Mouse (Mus musculus): ENCODE measurements around the gene Ifitm3. TPM values are rescaled to one million over a fixed set of nuclear protein-coding genes. Genes with fewer than 3 reads are reported as not detected.
"Not testable (repeated sequence)": the region's sequence is repeated elsewhere in the genome, so short reads cannot be mapped to it uniquely, and the experiment has no call there.

The Ifitm3 gene
- total RNA-seq, 2 experiments from 2014 or later = 9.9 to 13.5 TPM

DNA sequence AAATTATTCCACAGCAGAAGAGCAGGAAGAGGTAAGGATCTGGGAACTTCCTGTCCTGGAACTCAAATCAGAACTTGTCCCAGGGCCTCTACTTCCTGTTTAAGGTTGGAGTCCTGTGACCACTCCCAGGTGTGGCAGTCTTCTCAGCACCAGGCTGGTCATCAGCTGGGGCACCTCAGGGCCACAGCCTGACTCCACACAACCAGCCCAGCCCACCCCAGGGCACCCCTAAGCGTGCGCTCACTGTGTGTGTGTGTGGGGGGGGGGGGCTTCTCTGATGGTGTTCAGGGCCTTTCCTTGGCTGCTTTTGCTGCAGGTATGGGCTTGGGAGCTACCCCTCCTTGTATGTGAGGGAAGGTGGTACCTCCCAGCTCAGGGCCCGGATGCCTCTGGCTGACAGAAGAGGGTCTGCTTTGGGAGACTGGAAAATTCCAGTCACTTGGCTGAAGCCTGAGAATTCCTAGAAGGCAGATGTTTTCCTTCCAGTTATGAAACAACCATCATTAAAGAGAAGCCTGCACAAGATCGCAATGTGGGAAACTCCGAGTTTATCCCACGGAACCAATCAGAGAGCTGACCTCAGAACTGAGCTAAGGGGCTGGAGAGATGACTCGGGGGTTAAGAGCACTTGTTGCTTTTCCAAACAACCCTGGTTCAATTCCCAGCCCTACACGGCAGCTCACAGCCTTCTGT is 38.9 kb downstream of the Ifitm3 start:
- intact Hi-C loops (cut with DNase I) = no loop called here
- DNase-seq (ENCODE audit: low spot score in 2 of 2) = no peak

DNA sequence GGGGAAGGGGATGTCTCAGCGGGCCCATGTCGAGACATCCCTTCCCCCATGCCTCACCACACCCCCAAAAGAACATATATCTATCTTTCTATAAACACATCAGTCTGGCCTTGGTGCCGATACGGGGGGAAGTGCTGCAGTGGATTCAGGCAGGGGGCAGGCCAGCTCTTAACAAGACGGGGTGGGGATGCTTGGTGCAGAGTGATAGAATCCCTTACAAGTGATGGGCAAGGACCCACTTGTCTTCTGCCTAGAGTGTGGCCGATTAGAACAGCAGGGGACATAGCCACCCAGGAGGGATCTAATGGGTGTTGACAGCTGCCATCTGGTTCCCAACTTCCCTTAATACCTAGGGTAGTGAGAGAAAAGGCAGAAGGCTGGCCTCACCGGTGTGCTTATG is 39.6 kb downstream of the Ifitm3 start:
- intact Hi-C loops (cut with DNase I) = no loop called here
- DNase-seq (ENCODE audit: low spot score in 2 of 2) = no peak

DNA sequence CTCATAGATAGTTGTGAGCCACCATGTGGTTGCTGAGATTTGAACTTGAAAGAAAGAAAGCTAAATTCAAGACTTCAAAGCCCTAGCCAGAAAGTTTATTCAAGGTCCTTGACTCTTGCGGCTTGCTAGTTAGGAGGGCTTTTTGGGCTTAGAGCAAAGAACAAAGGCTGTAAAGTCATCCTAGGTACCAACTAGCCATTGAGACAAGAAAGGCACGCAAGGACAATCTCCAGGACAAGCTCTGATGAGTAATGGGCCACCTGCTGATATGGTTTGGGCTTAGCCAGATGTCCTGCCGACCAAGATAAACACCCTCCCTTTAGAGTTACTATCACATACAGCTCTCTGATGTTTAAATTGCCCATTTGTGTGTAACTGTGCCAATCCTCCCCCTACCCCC is 41.9 kb downstream of the Ifitm3 start:
- DNase-seq (ENCODE audit: low spot score in 2 of 2); intact Hi-C loops (cut with DNase I): not testable (repeated sequence)

DNA sequence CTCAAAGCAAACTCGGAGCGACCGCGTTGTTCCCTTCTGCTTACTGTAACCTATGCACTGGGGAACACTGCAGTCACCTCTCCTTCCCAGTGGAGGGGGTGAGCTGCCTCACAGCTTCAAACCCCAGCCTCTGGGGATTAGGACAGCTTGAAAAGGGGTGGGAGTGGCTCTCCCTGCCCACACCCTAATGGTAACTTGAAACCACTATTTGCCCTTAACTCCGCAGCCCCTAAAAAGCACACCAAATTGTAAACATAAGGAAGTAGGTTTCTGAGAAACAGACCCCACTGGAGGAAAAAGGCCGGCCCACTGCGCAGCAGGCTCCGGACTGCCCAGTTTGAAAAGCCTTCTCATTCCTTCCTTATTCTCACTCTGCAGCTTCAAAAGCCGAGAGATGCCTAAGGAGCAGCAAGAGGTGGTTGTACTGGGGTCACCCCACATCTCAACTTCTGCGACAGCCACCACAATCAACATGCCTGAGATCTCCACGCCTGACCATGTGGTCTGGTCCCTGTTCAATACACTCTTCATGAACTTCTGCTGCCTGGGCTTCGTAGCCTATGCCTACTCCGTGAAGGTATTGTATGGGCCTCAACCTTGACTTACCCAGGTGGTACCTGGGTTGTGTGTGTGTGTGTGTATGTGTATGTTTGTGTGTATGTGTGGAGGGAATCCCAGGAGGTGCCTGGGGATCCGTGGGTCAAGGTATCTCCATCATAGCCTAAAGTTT is 42.5 kb downstream of the Ifitm3 start:
- DNase-seq (ENCODE audit: low spot score in 2 of 2) = no peak
- intact Hi-C loops (cut with DNase I) = no loop called here

DNA sequence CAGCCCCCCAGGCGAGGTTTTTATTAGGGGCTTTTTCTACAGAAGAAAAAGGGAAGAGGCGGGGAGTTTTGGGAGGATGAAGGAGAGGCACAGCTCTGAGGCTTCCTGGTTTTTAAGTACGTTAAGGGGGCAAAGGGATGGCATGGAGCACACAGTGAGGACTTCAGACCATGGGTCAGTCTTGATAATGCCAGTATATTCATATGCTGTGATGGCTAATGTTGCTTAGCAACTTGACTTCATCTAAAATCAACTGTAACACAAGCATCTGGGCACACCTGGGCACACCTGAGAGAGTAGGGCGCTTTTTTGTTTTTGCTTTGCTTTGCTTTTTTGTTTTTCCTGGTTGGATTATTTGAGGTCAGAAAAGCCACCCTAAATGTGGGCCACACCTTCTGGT is 43.6 kb downstream of the Ifitm3 start, which contains the start of gene Ifitm1:
Ifitm1 (plus strand) TSS at position 301 of the 400 bp plus-strand sequence.
- no peak for DNase-seq (ENCODE audit: low spot score in 2 of 2)
- intact Hi-C loops (cut with DNase I) = no loop called here

DNA sequence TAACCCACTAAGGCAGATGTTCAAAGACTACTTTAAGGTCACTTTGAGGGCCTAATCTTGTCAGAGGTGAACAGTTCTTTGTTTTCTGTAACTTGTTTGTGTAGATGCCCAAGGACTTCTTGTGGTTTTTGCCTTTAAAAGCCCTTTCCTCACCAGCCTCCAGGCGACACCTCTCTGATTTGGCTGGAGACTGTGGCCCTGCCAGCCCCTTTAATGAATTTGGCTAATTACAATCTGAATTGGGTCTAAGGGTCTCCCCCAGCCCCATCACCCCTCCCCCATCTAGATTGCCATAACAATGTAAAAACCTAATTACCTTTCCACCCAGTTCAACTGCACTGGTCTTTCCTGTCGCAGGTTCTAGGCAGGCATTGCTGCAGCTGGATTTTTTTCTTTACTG is 47.8 kb downstream of the Ifitm3 start:
- intact Hi-C loops (cut with DNase I) = no loop called here
- no peak for DNase-seq (ENCODE audit: low spot score in 2 of 2)

DNA sequence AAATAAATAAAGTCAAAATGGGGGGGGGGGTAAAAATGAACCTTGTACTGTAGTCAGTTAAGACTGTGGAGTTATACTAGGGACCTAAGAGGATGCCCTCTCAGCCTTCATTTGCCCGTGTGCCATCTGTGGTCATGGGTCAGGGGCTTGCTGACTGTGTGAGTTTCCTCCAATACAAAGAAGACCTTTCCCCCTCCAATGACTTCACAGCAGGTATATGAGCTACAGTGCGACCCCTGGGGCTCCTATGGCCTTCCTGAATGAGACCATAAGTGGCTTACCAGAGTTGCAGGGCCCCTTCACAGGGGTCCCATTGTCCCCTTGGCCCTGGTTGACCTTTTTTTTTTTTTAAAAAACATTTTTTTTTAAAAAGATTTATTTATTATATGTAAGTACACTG is 49.2 kb downstream of the Ifitm3 start:
- intact Hi-C loops (cut with DNase I) = no loop called here
- DNase-seq (ENCODE audit: low spot score in 2 of 2) = no peak

DNA sequence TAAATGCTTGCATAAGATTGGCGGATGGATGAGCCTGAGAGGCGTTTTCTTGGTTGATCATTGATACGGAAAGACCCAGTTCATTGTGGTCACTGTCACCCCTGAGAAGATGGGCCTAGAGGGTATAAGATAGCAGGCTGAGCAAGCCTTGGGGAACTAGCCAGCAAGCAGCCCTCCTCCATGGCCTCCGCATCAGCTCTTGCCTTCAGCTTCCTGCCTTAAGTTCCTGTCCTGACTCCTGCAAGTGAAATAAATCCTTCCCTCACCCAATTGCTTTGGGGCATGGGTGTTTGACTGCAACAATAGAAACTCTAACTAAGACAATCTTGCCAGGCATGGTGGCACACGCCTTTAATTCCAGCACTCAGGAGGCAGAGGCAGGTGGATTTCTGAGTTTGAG is 50.5 kb downstream of the Ifitm3 start:
- intact Hi-C loops (cut with DNase I) = no loop called here
- no peak for DNase-seq (ENCODE audit: low spot score in 2 of 2)

Other genes starting within 250 kb of the Ifitm3 start
- not detected for gene Cyp2e1, start 247.0 kb downstream of the Ifitm3 start, total RNA-seq (2021)
- not detected for gene Syce1, start 222.9 kb downstream of the Ifitm3 start, total RNA-seq (2021)
- 10 to 100 TPM; 23.6 to 24.7 TPM for gene Zfp941, start 188.6 kb downstream of the Ifitm3 start, total RNA-seq (2021)
- gene Urah, start 175.8 kb downstream of the Ifitm3 start, total RNA-seq (2021) = 1 to 10 TPM; 2.7 to 4.1 TPM
- not detected for gene Scgb1c1, start 165.2 kb downstream of the Ifitm3 start, total RNA-seq (2021)
- not detected for gene Odf3, start 163.0 kb downstream of the Ifitm3 start, total RNA-seq (2021)
- gene Gm45785, start 154.4 kb downstream of the Ifitm3 start, total RNA-seq (2021) = 1 to 10 TPM; 1.2 to 1.8 TPM
- gene Ric8a, start 153.8 kb downstream of the Ifitm3 start, total RNA-seq (2021) = 10 to 100 TPM; 66.0 to 70.0 TPM
- gene Bet1l, start 153.2 kb downstream of the Ifitm3 start, total RNA-seq (2021) = 10 to 100 TPM; 25.9 to 28.1 TPM
- 100 to 1,000 TPM; 116 TPM for gene Psmd13, start 128.8 kb downstream of the Ifitm3 start, total RNA-seq (2021)
- gene Sirt3, start 128.5 kb downstream of the Ifitm3 start, total RNA-seq (2021) = 10 to 100 TPM; 77.1 to 78.2 TPM
- gene Cox8b, start 110.3 kb downstream of the Ifitm3 start, total RNA-seq (2021) = 1 to 10 TPM in 1 of 2 experiments, not detected in 1; 1.2 TPM
- gene Nlrp6, start 89.9 kb downstream of the Ifitm3 start, total RNA-seq (2021) = under 1 TPM; 0.41 to 0.73 TPM
- 1 to 10 TPM; 4.7 to 6.3 TPM for gene Pgghg, start 69.4 kb downstream of the Ifitm3 start, total RNA-seq (2021)
- gene Ifitm5, start 60.5 kb downstream of the Ifitm3 start, total RNA-seq (2021) = not detected
- gene Gm45717, start 54.8 kb downstream of the Ifitm3 start, total RNA-seq (2021) = not detected
- 10 to 100 TPM; 11.7 to 15.7 TPM for gene Ifitm2, start 54.8 kb downstream of the Ifitm3 start, total RNA-seq (2021)
- gene Ifitm1, start 43.5 kb downstream of the Ifitm3 start, total RNA-seq (2021) = 1 to 10 TPM; 1.7 to 2.9 TPM
- gene Ifitm6, start 7.2 kb upstream of the Ifitm3 start, total RNA-seq (2021) = not detected
- not detected for gene Gm17387, start 18.4 kb upstream of the Ifitm3 start, total RNA-seq (2021)
- gene B4galnt4, start 50.3 kb upstream of the Ifitm3 start, total RNA-seq (2021) = 10 to 100 TPM; 79.6 to 84.3 TPM
- under 1 TPM in 1 of 2 experiments, not detected in 1; 0.21 TPM for gene Pkp3, start 67.4 kb upstream of the Ifitm3 start, total RNA-seq (2021)
- 1 to 10 TPM; 2.9 to 3.2 TPM for gene Sigirr, start 89.8 kb upstream of the Ifitm3 start, total RNA-seq (2021)
- gene Ano9, start 107.0 kb upstream of the Ifitm3 start, total RNA-seq (2021) = not detected
- 10 to 100 TPM; 47.3 to 53.6 TPM for gene Ptdss2, start 111.6 kb upstream of the Ifitm3 start, total RNA-seq (2021)
- 10 to 100 TPM; 30.5 to 32.9 TPM for gene Rnh1, start 162.1 kb upstream of the Ifitm3 start, total RNA-seq (2021)
- 100 to 1,000 TPM; 279 to 287 TPM for gene Hras, start 183.2 kb upstream of the Ifitm3 start, total RNA-seq (2021)
- 1 to 10 TPM; 3.1 to 4.4 TPM for gene Lrrc56, start 183.4 kb upstream of the Ifitm3 start, total RNA-seq (2021)
- gene Lmntd2, start 203.3 kb upstream of the Ifitm3 start, total RNA-seq (2021) = not detected
- gene Rassf7, start 205.1 kb upstream of the Ifitm3 start, total RNA-seq (2021) = 1 to 10 TPM in 1 of 2 experiments, under 1 TPM in 1; 0.78 to 1.5 TPM
- 10 to 100 TPM; 75.5 to 76.4 TPM for gene Phrf1, start 218.0 kb upstream of the Ifitm3 start, total RNA-seq (2021)

Measured in left cerebral cortex, postnatal 25 days (tissue).